Mouse (Mus musculus) G1E (cell line): Measurements from ENCODE around the gene 1700029I15Rik.

ENCODE experiments used
- CTCF ChIP-seq: IDR thresholded peaks from 2 replicates; pipeline ENCODE4 v1.5.1; 2012; ENCODE audit warnings: low read depth, low read length, inconsistent platforms, mixed read lengths
- GATA1 ChIP-seq: IDR thresholded peaks from 2 replicates; pipeline ENCODE4 v1.6.1; 2012; ENCODE audit warnings: borderline replicate concordance, low read length, inconsistent platforms, mixed read lengths
- GATA2 ChIP-seq: IDR thresholded peaks from 2 replicates; pipeline ENCODE4 v1.6.1; 2012; ENCODE audit warnings: low read depth, low read length, inconsistent platforms, borderline replicate concordance
- POLR2AphosphoS5 ChIP-seq: IDR thresholded peaks from 2 replicates; pipeline ENCODE4 v1.6.1; 2012; ENCODE audit warnings: low read depth, low read length, inconsistent platforms; ENCODE audit not compliant: insufficient replicate concordance
- TAL1 ChIP-seq: conservative IDR thresholded peaks from 2 replicates; pipeline ENCODE4 v1.6.1; 2012; ENCODE audit warnings: low read depth, low read length, inconsistent platforms, mixed read lengths

GRCm38 (mm10) chr2:92349589-92350425, 32.5 kb upstream of the 1700029I15Rik start:
- TF ChIP-seq CTCF (no peak), GATA1 (no peak), TAL1 (no peak), POLR2AphosphoS5 (no peak), GATA2 (no peak)
